In the genomic region with DNA sequence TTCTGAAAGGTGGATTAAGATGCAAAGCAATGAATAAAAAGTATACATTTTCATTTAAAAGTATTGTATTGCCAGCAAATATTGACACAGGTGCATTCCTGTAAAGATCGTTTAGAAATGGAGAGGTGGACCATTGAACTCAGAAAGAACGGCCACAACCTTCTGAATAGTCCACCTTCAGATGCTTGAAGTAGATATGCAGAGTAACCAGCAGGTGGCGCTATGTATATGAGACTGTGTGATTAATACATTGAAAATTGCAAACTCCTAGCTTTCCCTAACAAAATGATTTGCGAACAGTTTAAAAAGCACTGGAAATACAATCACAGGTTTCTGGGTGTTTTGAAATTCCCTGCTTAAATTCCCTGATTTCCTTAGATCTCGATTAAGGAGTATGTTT, we compare ENCODE assay signal across 8 mouse cellular contexts.
DNase-seq lines count a peak whose midpoint lies in the region; ATAC-seq lines count a peak whose summit lies in the region.

No protein-coding gene starts in this region.

- 9% methylated on average over 5 of the region's 5 CpGs for WGBS in kidney, embryonic 15.5 days
- WGBS in limb, embryonic 13.5 days: 17% methylated on average over 5 of the region's 5 CpGs
- WGBS in neural tube, embryonic 14.5 days: 19% methylated on average over 5 of the region's 5 CpGs

- H3K36me3 ChIP-seq in kidney, embryonic 15.5 days: no peaks in the 10 kb centered on the region
- no peaks in the 10 kb centered on the region for H3K36me3 ChIP-seq in limb, embryonic 13.5 days
- no peaks in the 10 kb centered on the region for H3K36me3 ChIP-seq in neural tube, embryonic 14.5 days (ENCODE audit: control insufficient read depth, insufficient read depth, low read length)

- ATAC-seq in kidney, embryonic 15.5 days (replicated peaks; ENCODE audit: low FRiP score): peak; percentile 88
- ATAC-seq in limb, embryonic 13.5 days (ENCODE audit: low FRiP score, low read depth): 0 out of 2 replicates have a peak, but pooled peaks have one; percentile 72
- peak; percentile 81; the same call in 1 of the 2 replicates for ATAC-seq in neural tube, embryonic 14.5 days (ENCODE audit: low read depth)
- no peak for ATAC-seq in erythroblast, adult 5-6 weeks (replicated peaks; ENCODE audit: low FRiP score, poor library complexity, severe bottlenecking)

- H3K4me1 ChIP-seq in kidney, embryonic 15.5 days: no peaks in the 10 kb centered on the region
- H3K4me1 ChIP-seq in limb, embryonic 13.5 days: no peaks in the 10 kb centered on the region
- H3K4me1 ChIP-seq in neural tube, embryonic 14.5 days (ENCODE audit: control insufficient read depth, insufficient read depth, low read length): no peaks in the 10 kb centered on the region

- no peak overlapping the region for H3K4me3 ChIP-seq in kidney, embryonic 15.5 days (replicated peaks)
- H3K4me3 ChIP-seq in limb, embryonic 13.5 days: no peak overlapping the region
- H3K4me3 ChIP-seq in neural tube, embryonic 14.5 days (ENCODE audit: low read depth, low read length): no peak overlapping the region

- no peak overlapping the region for H3K27ac ChIP-seq in kidney, embryonic 15.5 days
- H3K27ac ChIP-seq in limb, embryonic 13.5 days: no peak overlapping the region
- H3K27ac ChIP-seq in neural tube, embryonic 14.5 days (ENCODE audit: low read depth, low read length): no peak overlapping the region

- peak; percentile 76 for DNase-seq in 3T3-L1 (ENCODE audit: low read depth, low spot score)
- peak; percentile 47 for DNase-seq in CD4-positive, CD25-positive, alpha-beta regulatory T cell, adult 2 months (ENCODE audit: low read depth, low spot score)
- DNase-seq in c-Kit-positive CD71-positive TER-119-positive erythroid progenitor cells, embryonic 14.5 days (ENCODE audit: low spot score): peak; percentile 19
- DNase-seq in forelimb bud, embryonic 11.5 days (ENCODE audit: low read depth, low spot score): peak; percentile 68

- no peak overlapping the region for H3K4me2 ChIP-seq in kidney, embryonic 15.5 days
- no peak overlapping the region for H3K4me2 ChIP-seq in limb, embryonic 13.5 days (replicated peaks)
- no peak overlapping the region for H3K4me2 ChIP-seq in neural tube, embryonic 14.5 days (ENCODE audit: low read depth, low read length)

- H3K27me3 ChIP-seq in kidney, embryonic 15.5 days: no peaks in the 10 kb centered on the region
- H3K27me3 ChIP-seq in limb, embryonic 13.5 days: no peaks in the 10 kb centered on the region
- H3K27me3 ChIP-seq in neural tube, embryonic 14.5 days (ENCODE audit: control insufficient read depth, insufficient read depth, low read length): no peaks in the 10 kb centered on the region

- no peak overlapping the region for H3K9ac ChIP-seq in kidney, embryonic 15.5 days
- no peak overlapping the region for H3K9ac ChIP-seq in limb, embryonic 13.5 days
- H3K9ac ChIP-seq in neural tube, embryonic 14.5 days (replicated peaks; ENCODE audit: low read depth, low read length): no peak overlapping the region

- H3K9me3 ChIP-seq in kidney, embryonic 15.5 days (replicated peaks): no peaks in the 10 kb centered on the region
- no peaks in the 10 kb centered on the region for H3K9me3 ChIP-seq in limb, embryonic 13.5 days
- no peaks in the 10 kb centered on the region for H3K9me3 ChIP-seq in neural tube, embryonic 14.5 days (ENCODE audit: control insufficient read depth, low read length)

Comparison
In these comparisons a context has a peak if more than half of its experiments do, and no peak if none do; other contexts are left out.
1. DNase-seq: peak in every context shown above with its lines; median percentile 76 in 3T3-L1; 68 in forelimb bud, embryonic 11.5 days; 47 in CD4-positive, CD25-positive, alpha-beta regulatory T cell, adult 2 months; 19 in c-Kit-positive CD71-positive TER-119-positive erythroid progenitor cells, embryonic 14.5 days.